Mouse (Mus musculus) CD8-positive naive resting alpha-beta T cell, adult 2 months (primary cell): Measurements from ENCODE around the gene Bcl11a.
A peak's percentile ranks its signal among the peaks of the same experiment; 100 is the strongest.

Source experiments
- DNase-seq, 2 experiments: peaks; one replicate each; pipeline ENCODE4 v3.0.0; 2022; ENCODE audit warnings: low read depth in 2 of 2, low spot score in 2 of 2

Bcl11a gene

DNA sequence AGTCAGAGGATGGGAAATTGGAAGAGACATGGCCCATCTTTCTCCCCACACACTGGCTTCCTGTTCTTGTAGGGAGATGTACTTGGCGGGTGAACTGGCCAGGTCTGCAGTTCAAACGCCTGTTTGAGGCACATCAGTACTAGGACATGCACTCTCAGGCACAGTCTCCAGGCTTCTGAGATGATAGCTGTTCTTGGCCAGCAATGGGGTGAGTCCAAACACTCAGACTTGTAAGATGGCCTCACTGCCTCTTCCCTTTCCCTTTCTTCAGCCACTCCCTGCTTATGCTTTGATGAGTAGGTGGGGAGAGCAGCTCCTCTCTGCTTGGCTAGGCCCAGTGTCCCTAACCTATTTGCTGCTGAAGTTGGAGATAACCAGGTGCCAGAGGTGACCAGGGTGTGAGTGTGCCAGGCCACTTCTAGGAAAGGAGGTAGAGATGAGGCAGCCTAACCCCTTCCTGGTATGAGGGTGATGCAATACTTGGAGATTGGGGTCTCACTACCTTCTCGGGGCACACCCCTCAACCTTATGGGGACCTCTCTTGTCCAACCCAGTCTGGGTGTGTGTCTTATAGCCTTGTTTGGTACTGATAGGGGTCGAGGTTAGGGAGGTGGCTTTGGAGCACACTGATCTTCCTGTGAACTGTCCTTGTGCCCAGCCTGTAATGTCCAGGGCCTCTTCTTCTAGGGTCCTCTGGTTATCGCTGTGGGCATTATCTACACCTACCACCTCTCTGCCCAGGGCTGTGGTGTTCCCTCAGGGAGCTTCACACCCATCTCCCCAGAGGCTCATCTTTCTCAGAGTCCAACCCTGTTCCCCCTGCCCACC, 51.7 kb downstream of the Bcl11a start:
- DNase-seq: no peak

- DNase-seq: no peak
Observed at GRCm38 (mm10) chr11:24130186-24130760, 52.4 kb downstream of the Bcl11a start.

DNA sequence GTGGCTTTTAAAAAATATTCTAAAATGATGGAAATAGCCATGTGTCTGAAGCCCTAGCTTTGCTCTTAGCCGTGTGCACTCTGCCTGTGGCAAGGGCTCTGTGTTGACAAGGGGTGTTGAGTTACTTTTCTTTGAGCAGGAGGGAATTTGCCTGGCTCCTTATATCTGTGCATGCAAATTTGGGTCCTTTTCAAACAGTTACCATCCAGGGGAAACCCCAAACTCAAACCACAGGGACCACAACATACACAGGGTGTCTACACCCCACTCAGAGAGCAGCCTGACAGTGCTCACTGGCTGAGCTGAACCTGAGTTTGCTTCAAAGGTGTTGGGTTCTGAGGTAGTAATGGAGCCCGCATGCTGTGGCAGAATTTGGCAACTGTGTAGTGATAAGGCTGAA, 54.0 kb downstream of the Bcl11a start:
- peak; percentile 2 to 30 for DNase-seq

DNA sequence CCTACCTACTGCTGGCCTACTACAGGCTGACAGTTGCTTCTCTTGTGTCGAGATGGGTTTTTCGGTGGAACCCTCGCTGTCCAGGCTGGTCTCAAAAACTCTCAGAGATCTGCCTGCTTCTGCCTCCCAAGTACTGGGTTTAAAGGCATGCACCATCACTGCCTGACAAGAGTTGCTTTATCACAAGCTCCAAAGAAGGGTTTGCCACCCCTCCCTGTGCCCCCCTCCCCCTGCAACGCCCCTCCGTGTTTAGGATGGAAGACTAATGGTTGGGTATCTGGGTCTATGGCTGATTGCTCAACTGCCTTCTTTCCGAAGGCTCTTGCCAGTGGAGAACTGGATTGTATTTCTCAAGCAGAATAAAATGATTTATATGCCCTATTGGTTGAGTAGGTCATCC, 54.5 kb downstream of the Bcl11a start:
- no peak for DNase-seq

DNA sequence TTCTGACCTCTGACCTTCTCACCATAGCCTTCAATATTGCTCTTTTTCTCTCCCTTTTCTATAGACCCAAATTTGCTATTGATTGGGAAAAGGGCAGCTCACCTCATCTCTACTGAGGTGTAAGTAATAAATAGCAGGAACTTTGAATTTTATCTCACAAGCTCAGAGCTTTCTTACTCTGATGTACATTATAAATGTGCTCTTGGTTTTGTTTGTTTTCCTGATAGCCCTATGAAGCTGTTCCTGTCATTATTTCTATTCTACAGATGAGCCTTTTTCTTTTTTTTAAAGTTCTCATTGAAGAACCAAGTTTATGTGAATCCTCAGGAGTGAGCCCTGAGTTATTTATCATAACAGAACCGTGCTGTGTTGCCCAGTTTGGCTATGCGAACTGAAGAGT, 55.0 kb downstream of the Bcl11a start:
- no peak for DNase-seq

- no peak for DNase-seq
Observed at GRCm38 (mm10) chr11:24133484-24133883, 55.6 kb downstream of the Bcl11a start.

- no peak for DNase-seq
Observed at GRCm38 (mm10) chr11:24133928-24134327, 56.1 kb downstream of the Bcl11a start.

GRCm38 (mm10) chr11:24135244-24135643, 57.4 kb downstream of the Bcl11a start:
- DNase-seq: no peak

- DNase-seq: no peak
Observed at GRCm38 (mm10) chr11:24136084-24136785, 58.4 kb downstream of the Bcl11a start.

- no peak for DNase-seq
Observed at GRCm38 (mm10) chr11:24137891-24138290, 60.0 kb downstream of the Bcl11a start.

DNA sequence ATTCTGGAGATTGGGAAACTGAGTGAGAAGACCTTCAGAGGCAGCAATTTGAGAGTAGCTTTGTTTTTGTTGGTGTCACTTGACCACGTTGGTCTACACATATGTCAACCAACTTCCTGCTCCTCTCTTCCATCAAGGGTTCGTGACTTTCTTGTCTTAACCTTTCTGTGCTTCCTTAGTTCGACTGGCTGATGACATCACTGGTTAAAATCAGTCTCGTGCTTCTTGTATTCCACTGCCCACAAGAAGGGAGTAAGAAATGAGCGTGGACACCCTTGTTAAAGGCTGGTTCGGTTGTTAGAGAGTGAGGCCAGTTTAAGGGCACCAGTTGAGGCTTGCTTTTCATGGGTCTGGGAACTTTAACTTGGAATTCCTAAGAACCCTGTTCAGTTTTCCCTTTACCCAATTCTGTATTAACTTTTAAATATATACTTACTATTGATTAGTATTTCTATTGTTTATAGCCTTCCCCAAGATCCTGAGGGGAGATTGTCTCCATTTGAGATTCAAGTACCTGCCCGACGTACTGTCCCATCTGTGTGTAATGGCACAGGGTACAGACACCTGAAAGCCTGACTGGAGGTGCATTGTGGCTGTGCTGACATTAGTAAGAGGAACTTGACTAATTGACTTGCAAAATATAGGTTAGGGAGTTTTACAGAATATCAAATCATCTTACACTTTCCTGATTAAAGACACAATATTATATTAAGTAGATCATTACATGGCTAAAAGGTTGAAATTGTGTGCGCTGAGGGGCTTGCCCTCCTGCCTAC, 60.9 kb downstream of the Bcl11a start:
- DNase-seq: no peak

DNA sequence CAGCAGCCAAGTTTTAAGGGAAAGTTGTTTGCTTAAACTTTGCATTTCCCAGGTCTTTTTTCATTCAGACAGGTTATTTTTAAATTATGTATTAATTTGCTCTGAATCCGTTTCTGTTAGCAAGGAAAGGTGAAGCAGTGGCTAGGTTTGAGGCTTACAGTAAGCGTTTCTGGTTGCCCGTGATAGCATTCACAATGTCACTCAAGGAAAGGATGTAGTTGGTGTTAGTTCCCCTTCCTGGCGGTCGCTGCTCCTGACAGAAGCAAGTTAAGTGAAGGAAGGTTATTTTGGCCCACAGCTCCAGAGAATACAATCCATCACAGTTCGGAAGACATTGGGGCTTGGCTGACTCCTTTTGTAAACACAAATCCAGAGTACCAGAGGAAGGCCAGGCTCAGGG, 61.6 kb downstream of the Bcl11a start:
- no peak for DNase-seq

GRCm38 (mm10) chr11:24139952-24140351, 62.1 kb downstream of the Bcl11a start:
- DNase-seq: no peak

GRCm38 (mm10) chr11:24140948-24141347, 63.1 kb downstream of the Bcl11a start:
- DNase-seq: no peak

DNA sequence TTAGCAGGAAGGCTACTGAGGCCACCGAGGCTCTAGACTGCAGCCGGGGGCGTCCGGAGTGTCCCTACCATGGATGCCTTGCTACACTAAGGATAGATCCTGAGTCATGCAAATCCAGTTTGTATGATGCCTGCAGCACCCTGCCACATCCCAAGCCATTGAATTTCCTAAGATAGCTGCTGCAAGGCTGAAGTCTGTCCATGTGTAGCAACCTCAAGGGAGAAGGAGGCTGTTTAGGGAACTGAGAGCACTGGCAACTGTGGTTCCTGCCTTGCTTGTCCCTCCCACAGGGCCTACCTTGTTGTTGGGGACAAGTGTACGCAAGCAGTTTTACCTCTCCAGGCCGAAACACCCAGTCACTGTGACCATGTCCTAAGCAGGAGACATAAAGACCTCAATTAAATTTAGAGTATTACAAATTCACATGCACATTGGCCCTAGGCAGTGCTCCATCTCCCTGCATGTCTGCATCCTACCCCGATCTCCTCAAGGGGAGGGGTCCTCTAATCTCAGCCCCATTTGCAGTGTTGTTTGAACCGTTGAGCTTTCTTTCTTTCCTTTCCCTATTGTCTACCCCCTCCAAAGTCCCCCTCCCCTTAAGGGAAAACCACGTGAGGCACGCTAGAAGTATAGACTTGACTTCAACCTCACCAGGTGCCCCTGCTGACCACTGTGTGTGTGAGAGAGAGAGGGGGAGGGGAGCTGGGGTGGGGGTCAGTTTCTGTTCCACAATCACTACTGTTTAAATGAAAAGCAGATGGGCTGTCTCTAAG, 63.8 kb downstream of the Bcl11a start:
- no peak for DNase-seq

DNA sequence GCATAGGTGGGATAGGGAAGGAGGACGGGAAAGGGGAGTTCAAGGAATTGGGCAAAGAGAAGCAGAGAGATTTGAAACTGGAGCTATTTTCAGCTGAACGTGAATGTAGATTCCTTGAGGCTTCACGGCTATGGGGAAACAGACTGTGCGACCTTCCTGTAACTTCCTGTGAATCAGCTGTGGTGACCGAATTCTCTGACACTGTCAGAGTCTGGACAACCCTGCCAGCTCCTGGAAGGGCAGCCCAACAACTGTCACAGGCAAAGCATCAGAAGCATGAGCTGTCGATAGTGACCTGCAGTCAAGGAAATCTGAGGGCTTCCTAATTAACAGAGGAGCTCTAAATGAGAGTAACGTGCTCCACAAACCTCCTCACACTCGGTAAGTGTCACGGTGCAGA, 64.5 kb downstream of the Bcl11a start:
- DNase-seq: no peak

DNA sequence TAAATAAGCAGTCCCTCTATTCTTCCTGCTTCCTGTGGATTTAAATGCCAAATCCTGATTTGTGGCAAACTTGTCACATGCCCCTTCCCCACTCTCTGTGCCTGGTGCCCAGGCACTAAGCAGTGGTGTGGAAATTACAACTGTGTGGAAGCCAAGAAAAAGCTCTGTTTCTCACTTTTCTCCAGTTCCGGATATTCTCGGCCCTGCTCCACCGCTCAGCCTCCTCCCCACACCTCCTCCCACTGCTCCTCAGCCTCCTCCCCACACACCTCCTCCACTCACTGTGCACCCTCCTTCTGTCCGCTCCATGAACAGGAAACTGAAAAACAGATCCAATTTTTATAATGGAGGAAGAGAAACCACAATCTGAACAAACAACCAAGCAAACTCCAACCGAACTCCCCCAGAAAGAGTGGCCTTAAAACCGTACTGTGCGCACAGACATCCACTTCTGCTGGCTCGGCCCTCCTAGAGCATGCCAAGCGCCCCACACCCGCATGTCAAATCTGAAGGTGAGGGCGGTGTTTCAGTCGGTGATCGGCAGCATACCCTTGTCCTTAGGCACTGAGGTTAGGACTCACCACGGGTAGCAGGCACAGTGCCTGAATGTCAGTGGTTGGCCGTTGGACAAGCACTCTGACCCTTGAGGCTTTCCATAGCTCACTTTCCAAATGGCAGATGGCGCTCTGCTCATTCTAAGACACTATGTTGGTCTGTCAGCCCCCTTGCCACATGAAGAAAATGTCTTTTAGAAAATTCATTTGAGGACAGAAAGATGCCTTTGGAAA, 66.5 kb downstream of the Bcl11a start:
- no peak for DNase-seq

GRCm38 (mm10) chr11:24146034-24146433, 68.2 kb downstream of the Bcl11a start:
- no peak for DNase-seq

DNA sequence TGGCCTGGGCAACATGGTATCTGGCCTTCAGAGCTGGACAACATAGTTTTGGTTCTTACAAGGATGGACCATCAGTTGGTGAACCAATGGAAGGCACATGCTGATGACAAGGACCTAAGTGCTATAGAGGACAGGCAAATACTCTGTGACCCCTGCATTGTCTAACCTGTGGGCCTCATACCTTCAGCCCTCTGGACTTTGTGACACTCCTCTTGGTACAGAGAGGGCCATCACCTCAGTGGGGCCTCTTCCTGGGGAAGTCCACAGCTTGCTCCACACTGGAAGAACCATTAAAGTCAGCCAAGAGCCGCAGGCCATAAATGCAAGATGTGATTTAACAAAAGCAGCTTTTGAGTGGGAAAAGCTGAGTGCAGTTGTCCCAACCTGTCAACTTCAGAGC, 68.6 kb downstream of the Bcl11a start:
- DNase-seq: no peak

GRCm38 (mm10) chr11:24147698-24148097, 69.8 kb downstream of the Bcl11a start:
- no peak for DNase-seq
